Mouse (Mus musculus) left cerebral cortex, adult 6 months (tissue): ENCODE measurements around the gene Tial1. TPM values are rescaled to one million over a fixed set of nuclear protein-coding genes. Genes with fewer than 3 reads are reported as not detected.

Experiments used
- long read RNA-seq, 2 experiments: library from polyadenylated mRNA; unstranded; transcript quantifications; one replicate each; pipeline ENCODE4 v2.0.0; 2019 to 2020
- polyA plus RNA-seq: library from polyadenylated mRNA; unstranded; fragments of <200 nt; fragmentation: Nextera tagmentation; gene quantifications from 2 replicates; pipeline ENCODE4 v1.2.3, GENCODE M21; 2021

Gene Tial1
- 8.2 and 11.7 TPM in 2 replicates for polyA plus RNA-seq
- long read RNA-seq, experiment 1, partial matches to known transcripts: 22 of 51 reads
- long read RNA-seq, experiment 1, other reads (novel, unspliced or antisense): 26 of 51 reads
- long read RNA-seq, experiment 2, partial matches to known transcripts: 3 of 31 reads
- long read RNA-seq, experiment 2, other reads (novel, unspliced or antisense): 28 of 31 reads

GRCm38 (mm10) chr7:128461285-128462215 lies at the start of gene Tial1:
Gene Tial1 (minus strand): TSS chr7:128461717.

GRCm38 (mm10) chr7:128417930-128418779 lies 43.4 kb downstream of the Tial1 start, which contains the start of gene Rgs10:
Gene Rgs10 (minus strand): TSS chr7:128418758.

Other genes with a start within 250 kb of the Tial1 start
- gene Armc5, start 224.4 kb downstream of the Tial1 start, polyA plus RNA-seq: 7.6 and 9.1 TPM in 2 replicates
- gene 9130023H24Rik, start 223.7 kb downstream of the Tial1 start, polyA plus RNA-seq: 3.0 and 4.5 TPM in 2 replicates
- 15.0 and 24.1 TPM in 2 replicates for gene Tgfb1i1, start 214.9 kb downstream of the Tial1 start, polyA plus RNA-seq
- gene Slc5a2, start 196.1 kb downstream of the Tial1 start, polyA plus RNA-seq: not detected in 2 replicates
- 10.4 and 19.9 TPM in 2 replicates for gene BC017158, start 163.5 kb downstream of the Tial1 start, polyA plus RNA-seq
- gene Rgs10, start 43.0 kb downstream of the Tial1 start, polyA plus RNA-seq: 136 and 139 TPM in 2 replicates
- gene Bag3, start 61.9 kb upstream of the Tial1 start, polyA plus RNA-seq: 2.8 and 5.3 TPM in 2 replicates
- gene Inpp5f, start 149.6 kb upstream of the Tial1 start, polyA plus RNA-seq: 62.4 and 82.9 TPM in 2 replicates